Mouse (Mus musculus) T-cell, adult 2 months (primary cell): Measurements from ENCODE around the gene Rcl1.

ENCODE experiments used
- DNase-seq: peaks from one replicate; pipeline ENCODE4 v3.0.0; 2022; ENCODE audit warnings: low spot score

The Rcl1 gene

GRCm38 (mm10) chr19:29113746-29114649 is 12.8 kb downstream of the Rcl1 start:
- DNase-seq = no peak

GRCm38 (mm10) chr19:29116796-29117195 is 15.6 kb downstream of the Rcl1 start:
- DNase-seq = no peak

- no peak for DNase-seq
Measured at GRCm38 (mm10) chr19:29118196-29118595, 17.0 kb downstream of the Rcl1 start.

GRCm38 (mm10) chr19:29120311-29120710 is 19.1 kb downstream of the Rcl1 start:
- no peak for DNase-seq

- DNase-seq = no peak
Measured at GRCm38 (mm10) chr19:29121394-29121793, 20.2 kb downstream of the Rcl1 start.

GRCm38 (mm10) chr19:29124886-29125585 is 23.9 kb downstream of the Rcl1 start:
- no peak for DNase-seq

GRCm38 (mm10) chr19:29126347-29127015 is 25.3 kb downstream of the Rcl1 start:
- no peak for DNase-seq

GRCm38 (mm10) chr19:29127331-29127730 is 26.2 kb downstream of the Rcl1 start:
- no peak for DNase-seq

GRCm38 (mm10) chr19:29128217-29128616 is 27.0 kb downstream of the Rcl1 start:
- DNase-seq = no peak

GRCm38 (mm10) chr19:29129551-29129950 is 28.4 kb downstream of the Rcl1 start:
- DNase-seq = no peak

- DNase-seq = no peak
Measured at GRCm38 (mm10) chr19:29131171-29131570, 30.0 kb downstream of the Rcl1 start.

- no peak for DNase-seq
Measured at GRCm38 (mm10) chr19:29134293-29134692, 33.1 kb downstream of the Rcl1 start.

GRCm38 (mm10) chr19:29135172-29135736 is 34.1 kb downstream of the Rcl1 start:
- no peak for DNase-seq

- no peak for DNase-seq
Measured at GRCm38 (mm10) chr19:29138546-29139270, 37.5 kb downstream of the Rcl1 start.

- no peak for DNase-seq
Measured at GRCm38 (mm10) chr19:29139699-29140456, 38.7 kb downstream of the Rcl1 start.

- DNase-seq = no peak
Measured at GRCm38 (mm10) chr19:29140933-29141332, 39.8 kb downstream of the Rcl1 start.

GRCm38 (mm10) chr19:29142307-29142706 is 41.1 kb downstream of the Rcl1 start:
- DNase-seq = peak; percentile 21

- DNase-seq = no peak
Measured at GRCm38 (mm10) chr19:29145421-29145820, 44.2 kb downstream of the Rcl1 start.

GRCm38 (mm10) chr19:29146820-29147219 is 45.6 kb downstream of the Rcl1 start:
- no peak for DNase-seq

GRCm38 (mm10) chr19:29149583-29149982 is 48.4 kb downstream of the Rcl1 start:
- no peak for DNase-seq

- DNase-seq = no peak
Measured at GRCm38 (mm10) chr19:29150038-29150437, 48.9 kb downstream of the Rcl1 start.
